Mouse (Mus musculus) midbrain, postnatal 0 days (tissue): Measurements from ENCODE around the gene Sptb. TPM values are rescaled to one million over a fixed set of nuclear protein-coding genes. Genes with fewer than 3 reads are reported as not detected.

Source experiments
- ATAC-seq: fragments of 200-750 bp; cut with Nextera tagmentation; 2 replicates; pipeline ENCODE4 v1.8.0; 2017; ENCODE audit warnings: moderate number of reproducible peaks, mild to moderate bottlenecking, moderate TSS enrichment, moderate library complexity; ENCODE audit not compliant: low FRiP score
- DNase-seq: peaks from one replicate; pipeline ENCODE4 v3.0.0-alpha.2; 2015; ENCODE audit warnings: low spot score
- H3K27ac ChIP-seq: fragments of 300-500 bp; sonication (generic); 2 replicates; pipeline ENCODE4 v1.5.1; 2014; ENCODE audit warnings: low read depth, mild to moderate bottlenecking, low read length, mixed read lengths
- H3K27me3 ChIP-seq: fragments of 300-500 bp; sonication (generic); 2 replicates; pipeline ENCODE4 v1.6.1; 2014; ENCODE audit warnings: low read length, control low read depth, mixed read lengths; ENCODE audit not compliant: insufficient read depth
- H3K36me3 ChIP-seq: fragments of 300-500 bp; sonication (generic); 2 replicates; pipeline ENCODE4 v1.6.1; 2014; ENCODE audit warnings: low read length, control low read depth, mixed read lengths; ENCODE audit not compliant: insufficient read depth
- H3K4me1 ChIP-seq: fragments of 300-500 bp; sonication (generic); 2 replicates; pipeline ENCODE4 v1.6.1; 2014; ENCODE audit warnings: mild to moderate bottlenecking, control low read depth, antibody characterized with exemption, low read length, mixed read lengths; ENCODE audit not compliant: insufficient read depth
- H3K4me2 ChIP-seq: fragments of 300-500 bp; sonication (generic); 2 replicates; pipeline ENCODE4 v1.6.1; 2014; ENCODE audit warnings: low read depth, mild to moderate bottlenecking, low read length, mixed read lengths; ENCODE audit not compliant: poor library complexity, severe bottlenecking
- H3K4me3 ChIP-seq: fragments of 300-500 bp; sonication (generic); 2 replicates; pipeline ENCODE4 v1.5.1; 2014; ENCODE audit warnings: low read depth, mild to moderate bottlenecking, low read length, moderate library complexity
- H3K9ac ChIP-seq: fragments of 300-500 bp; sonication (generic); replicated peaks from 2 replicates; pipeline ENCODE4 v1.6.1; 2014; ENCODE audit warnings: mild to moderate bottlenecking, low read length, moderate library complexity, mixed read lengths; ENCODE audit not compliant: poor library complexity, severe bottlenecking
- H3K9me3 ChIP-seq: fragments of 300-500 bp; sonication (generic); 2 replicates; pipeline ENCODE4 v1.6.1; 2016; ENCODE audit warnings: low read length, control low read depth
- CTCF ChIP-seq: IDR thresholded peaks from 2 replicates; pipeline ENCODE4 v1.5.1; 2016; ENCODE audit warnings: antibody characterized with exemption, mild to moderate bottlenecking
- WGBS: fragments of 180-500 bp; shearing (Covaris S2); extraction: QIAGEN DNeasy Blood & Tissue Kit; methylation state at CpG from one replicate; pipeline ENCODE4 v1.1.7; 2014; 5-methylcytosine and 5-hydroxymethylcytosine counted together
- polyA plus RNA-seq: library from polyadenylated mRNA; unstranded; fragments of >200 nt; fragmentation: Nextera tagmentation; extraction: Ambion mirVana; gene quantifications from 2 replicates; pipeline ENCODE4 v1.2.1, GENCODE M21; 2015
- total RNA-seq: library from RNA; depleted of rRNA; stranded (reverse); fragments of >200 nt; gene quantifications from 2 replicates; pipeline ENCODE4 v1.2.3, GENCODE M21; 2014

Gene Sptb
- total and polyA plus RNA-seq, 2 experiments from 2014 or later = 4.8 to 32.8 TPM

GRCm38 (mm10) chr12:76615580-76615937 lies 94.8 kb downstream of the Sptb start:
- ATAC-seq (no peak), DNase-seq (no peak)
- no peak overlapping the region for H3K9ac ChIP-seq
- no peaks in the 10 kb centered on the region for H3K27me3 ChIP-seq
- no peak overlapping the region for H3K27ac ChIP-seq
- WGBS = 69% methylated on average over 4 of the region's 4 CpGs
- H3K4me1 ChIP-seq = no peaks in the 10 kb centered on the region
- H3K4me2 ChIP-seq = no peak overlapping the region
- H3K36me3 ChIP-seq = peaks cover 12% of the 10 kb centered on the region
- no peak overlapping the region for H3K4me3 ChIP-seq
- no peak for TF ChIP-seq CTCF
- H3K9me3 ChIP-seq = no peaks in the 10 kb centered on the region

- Histone ChIP-seq H3K9me3 (no peaks in the 10 kb centered on the region), H3K4me3 (no peak overlapping the region), H3K4me1 (no peaks in the 10 kb centered on the region), H3K36me3 (peaks cover 9% of the 10 kb centered on the region), H3K27ac (no peak overlapping the region), H3K9ac (no peak overlapping the region), H3K27me3 (no peaks in the 10 kb centered on the region), H3K4me2 (no peak overlapping the region)
- no peak for TF ChIP-seq CTCF
- ATAC-seq = no peak
- DNase-seq = no peak
- 62% methylated on average over 12 of the region's 12 CpGs for WGBS
Measured at GRCm38 (mm10) chr12:76614868-76615579, 95.3 kb downstream of the Sptb start.

GRCm38 (mm10) chr12:76612621-76613020 lies 97.7 kb downstream of the Sptb start:
- Histone ChIP-seq H3K27me3 (no peaks in the 10 kb centered on the region), H3K4me2 (no peak overlapping the region), H3K36me3 (peaks cover 2% of the 10 kb centered on the region; the same call in 1 of the 2 replicates), H3K27ac (no peak overlapping the region), H3K9me3 (no peaks in the 10 kb centered on the region), H3K9ac (no peak overlapping the region), H3K4me3 (no peak overlapping the region), H3K4me1 (no peaks in the 10 kb centered on the region)
- 91% methylated on average over 12 of the region's 12 CpGs for WGBS
- DNase-seq (no peak), ATAC-seq (no peak)
- no peak for TF ChIP-seq CTCF

- Histone ChIP-seq H3K9me3 (no peaks in the 10 kb centered on the region), H3K4me2 (no peak overlapping the region), H3K27me3 (no peaks in the 10 kb centered on the region), H3K36me3 (peaks cover 5% of the 10 kb centered on the region), H3K4me3 (no peak overlapping the region), H3K9ac (no peak overlapping the region), H3K27ac (no peak overlapping the region), H3K4me1 (no peaks in the 10 kb centered on the region)
- WGBS = 84% methylated on average over 15 of the region's 15 CpGs
- DNase-seq = no peak
- ATAC-seq = no peak
- no peak for TF ChIP-seq CTCF
Measured at GRCm38 (mm10) chr12:76608997-76609565, 101.3 kb downstream of the Sptb start.

- H3K27ac ChIP-seq = no peak overlapping the region
- no peaks in the 10 kb centered on the region for H3K9me3 ChIP-seq
- no peak for ATAC-seq
- no peak overlapping the region for H3K4me3 ChIP-seq
- H3K36me3 ChIP-seq = peaks cover 5% of the 10 kb centered on the region
- H3K27me3 ChIP-seq = no peaks in the 10 kb centered on the region
- peak; percentile 78 for DNase-seq
- no peak overlapping the region for H3K9ac ChIP-seq
- no peaks in the 10 kb centered on the region for H3K4me1 ChIP-seq
- 76% methylated on average over 11 of the region's 11 CpGs for WGBS
- no peak for TF ChIP-seq CTCF
- no peak overlapping the region for H3K4me2 ChIP-seq
Measured at GRCm38 (mm10) chr12:76608241-76608640, 102.1 kb downstream of the Sptb start.

GRCm38 (mm10) chr12:76605837-76606236 lies 104.5 kb downstream of the Sptb start:
- no peak overlapping the region for H3K9ac ChIP-seq
- H3K4me3 ChIP-seq = no peak overlapping the region
- H3K9me3 ChIP-seq = no peaks in the 10 kb centered on the region
- no peaks in the 10 kb centered on the region for H3K27me3 ChIP-seq
- DNase-seq = no peak
- 61% methylated on average over 3 of the region's 3 CpGs for WGBS
- TF ChIP-seq CTCF = peak; percentile 38
- H3K27ac ChIP-seq = no peak overlapping the region
- peaks cover 10% of the 10 kb centered on the region for H3K36me3 ChIP-seq
- H3K4me1 ChIP-seq = no peaks in the 10 kb centered on the region
- ATAC-seq = no peak
- H3K4me2 ChIP-seq = no peak overlapping the region
